Comparison of ENCODE assay signal across 9 mouse cellular contexts in the genomic region with DNA sequence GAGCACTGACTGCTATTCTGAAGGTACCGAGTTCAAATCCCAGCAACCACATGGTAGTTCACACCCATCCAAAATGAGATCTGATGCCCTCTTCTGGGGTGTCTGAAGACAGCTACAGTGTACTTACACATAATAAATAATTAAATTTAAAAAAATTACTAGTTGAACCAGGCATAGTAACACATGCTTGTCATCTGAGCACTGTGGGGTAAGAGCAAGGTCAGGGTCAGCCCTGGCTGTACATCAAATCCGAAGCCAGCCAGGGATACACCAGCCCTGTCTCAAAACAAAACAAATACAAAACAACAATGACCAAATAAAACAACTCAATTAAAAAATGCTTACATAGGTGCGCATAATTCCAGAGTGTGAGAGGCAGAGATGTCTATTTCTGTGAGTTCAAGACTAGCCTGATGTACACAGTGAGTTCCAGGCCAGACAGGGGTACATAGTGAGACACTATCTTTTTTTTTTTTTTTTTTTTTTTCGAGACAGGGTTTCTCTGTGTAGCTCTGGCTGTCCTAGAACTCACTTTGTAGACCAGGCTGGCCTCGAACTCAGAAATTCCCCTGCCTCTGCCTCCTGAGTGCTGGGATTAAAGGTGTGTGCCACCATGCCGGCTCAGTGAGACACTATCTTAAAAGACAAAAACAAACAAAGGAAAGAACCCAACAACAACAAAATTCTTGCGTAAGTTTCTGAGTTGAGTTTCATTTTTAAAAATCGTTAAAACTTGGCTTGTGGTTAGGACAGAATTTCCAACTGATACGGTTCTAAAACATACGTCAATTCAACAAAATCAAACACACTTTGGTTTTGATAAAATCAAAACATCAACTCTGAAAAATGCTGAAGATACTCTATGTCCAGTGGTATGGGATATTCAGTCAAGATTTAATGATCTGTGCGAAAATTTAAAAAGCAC. TPM values are rescaled to one million over a fixed set of nuclear protein-coding genes. Genes with fewer than 3 reads are reported as not detected.
DNase-seq lines count a peak whose midpoint lies in the region; ATAC-seq and TF ChIP-seq lines count a peak whose summit lies in the region.
"Had no signal": no experiment of that assay in that cellular context is flagged by ENCODE, and none has a peak within 500 bp of the region (broad histone marks: within the 10 kb centered on the region; RNA-seq: fewer than 3 reads in every experiment).

No protein-coding gene starts in this region.

- H3K4me3 ChIP-seq in thymus, adult 2 months (ENCODE audit: control insufficient read depth, insufficient read depth, low read length), result no peak overlapping the region
- peak overlapping the region; percentile 99 for H3K4me3 ChIP-seq in liver, embryonic 12.5 days

- H3K27ac ChIP-seq in thymus, adult 2 months (ENCODE audit: control insufficient read depth, insufficient read depth, low read length), result peak overlapping the region; percentile 41; the same call in 1 of the 2 replicates
- peak overlapping the region; percentile 97 for H3K27ac ChIP-seq in liver, embryonic 12.5 days

- peak overlapping the region; percentile 92 for H3K9ac ChIP-seq in liver, embryonic 12.5 days

- no peaks in the 10 kb centered on the region for H3K9me3 ChIP-seq in liver, embryonic 12.5 days (replicated peaks)

- H3K36me3 ChIP-seq in thymus, adult 2 months (ENCODE audit: control insufficient read depth, insufficient read depth, low read length), result no peaks in the 10 kb centered on the region
- peaks cover 18% of the 10 kb centered on the region for H3K36me3 ChIP-seq in liver, embryonic 12.5 days

- peak; percentile 50 for DNase-seq in adrenal gland, postnatal 14 days
- no peak for DNase-seq in adrenal gland, adult 8-10 months
- DNase-seq in thymus, adult 2 months, result no peak
- no peak for DNase-seq in thymus, postnatal 10 days (ENCODE audit: low spot score in 2 of 2)
- no peak for DNase-seq in frontal cortex, postnatal 10 days (ENCODE audit: low spot score in 2 of 2)
- no peak for DNase-seq in spleen, postnatal 4 days (ENCODE audit: low spot score in 2 of 2)
- no peak for DNase-seq in spleen, postnatal 10 days (ENCODE audit: low spot score in 2 of 2)

- TF ChIP-seq CTCF in thymus, adult 2 months (IDR thresholded peaks at IDR 0.05; ENCODE audit: borderline replicate concordance, control insufficient read depth, extremely low read depth, insufficient read depth, low read length, poor library complexity), result no peak

- H3K27me3 ChIP-seq in thymus, adult 2 months (ENCODE audit: control insufficient read depth, insufficient read depth, low read length), result no peaks in the 10 kb centered on the region
- H3K27me3 ChIP-seq in liver, embryonic 12.5 days (replicated peaks), result no peaks in the 10 kb centered on the region

- no peak for TF ChIP-seq POLR2A in thymus, adult 2 months (IDR thresholded peaks at IDR 0.05; ENCODE audit: control insufficient read depth, extremely low read depth, insufficient read depth, low read length, poor library complexity)

- H3K4me1 ChIP-seq in thymus, adult 2 months (replicated peaks; ENCODE audit: control insufficient read depth, insufficient read depth, low read length), result peaks cover 6% of the 10 kb centered on the region
- peaks cover 77% of the 10 kb centered on the region for H3K4me1 ChIP-seq in liver, embryonic 12.5 days

- peak overlapping the region; percentile 95 for H3K4me2 ChIP-seq in liver, embryonic 12.5 days

- no peak for ATAC-seq in liver, embryonic 12.5 days

- WGBS in thymus, adult 2 months, result 38% methylated on average over 11 of the region's 11 CpGs
- 70% methylated on average over 11 of the region's 11 CpGs for WGBS in liver, embryonic 12.5 days (ENCODE audit: insufficient replicate concordance)

RNA-seq across cellular contexts. Expression of gene Slc35e2, which starts 1.1 kb away (rescaled TPM):
- total RNA-seq in adrenal gland, postnatal 14 days (2021), result 25.8 and 30.1 TPM in 2 replicates
- 10 to 100 TPM; 38.8 to 54.2 (median 44.9) TPM for total RNA-seq in adrenal gland, adult 8-10 months (2022)
- polyA plus RNA-seq in thymus, adult 2 months (2012; rRNA removed), result 17.1 and 19.1 TPM in 2 replicates
- polyA plus RNA-seq in liver, embryonic 12.5 days (2016; fragmentation: Nextera tagmentation; extraction: Ambion mirVana), result 7.1 and 7.3 TPM in 2 replicates

RNA-seq across cellular contexts. Expression of gene Cdk11b, which starts 24.5 kb away (rescaled TPM):
- 56.4 and 59.3 TPM in 2 replicates for total RNA-seq in adrenal gland, postnatal 14 days (2021)
- 10 to 100 TPM; 43.1 to 56.6 (median 47.3) TPM for total RNA-seq in adrenal gland, adult 8-10 months (2022)
- polyA plus RNA-seq in thymus, adult 2 months (2012; rRNA removed), result 34.4 and 42.1 TPM in 2 replicates
- polyA plus RNA-seq in liver, embryonic 12.5 days (2016; fragmentation: Nextera tagmentation; extraction: Ambion mirVana), result 41.1 and 45.5 TPM in 2 replicates

RNA-seq across cellular contexts. Expression of gene Nadk, which starts 38.0 kb away (rescaled TPM):
- 206 and 214 TPM in 2 replicates for total RNA-seq in adrenal gland, postnatal 14 days (2021)
- 100 to 1,000 TPM; 155 to 289 (median 213) TPM for total RNA-seq in adrenal gland, adult 8-10 months (2022)
- polyA plus RNA-seq in thymus, adult 2 months (2012; rRNA removed), result 129 TPM in 2 replicates
- 75.9 and 78.0 TPM in 2 replicates for polyA plus RNA-seq in liver, embryonic 12.5 days (2016; fragmentation: Nextera tagmentation; extraction: Ambion mirVana)

RNA-seq across cellular contexts. Expression of gene Gm10563, which starts 45.0 kb away (rescaled TPM):
- total RNA-seq in adrenal gland, postnatal 14 days (2021), result not detected in 2 replicates
- total RNA-seq in adrenal gland, adult 8-10 months (2022), result not detected
- polyA plus RNA-seq in thymus, adult 2 months (2012; rRNA removed), result not detected in 2 replicates
- polyA plus RNA-seq in liver, embryonic 12.5 days (2016; fragmentation: Nextera tagmentation; extraction: Ambion mirVana), result not detected in 2 replicates
- polyA plus RNA-seq: gonadal fat pad, adult 2 months had no signal

RNA-seq across cellular contexts. Expression of gene Mmp23, which starts 53.0 kb away (rescaled TPM):
- 10.0 and 11.5 TPM in 2 replicates for total RNA-seq in adrenal gland, postnatal 14 days (2021)
- total RNA-seq in adrenal gland, adult 8-10 months (2022), result 1 to 10 TPM; 4.8 to 8.4 (median 6.7) TPM
- 17.0 and 17.8 TPM in 2 replicates for polyA plus RNA-seq in thymus, adult 2 months (2012; rRNA removed)
- polyA plus RNA-seq in liver, embryonic 12.5 days (2016; fragmentation: Nextera tagmentation; extraction: Ambion mirVana), result 8.1 and 9.2 TPM in 2 replicates
